Mouse (Mus musculus): ENCODE measurements at regions not wholly inside any gene's neighbourhood (a gene's known extent, or its start where the extent isn't known, plus 50 kb on each side); places are given as distances from the start of the nearest gene placed in this dataset.

DNA sequence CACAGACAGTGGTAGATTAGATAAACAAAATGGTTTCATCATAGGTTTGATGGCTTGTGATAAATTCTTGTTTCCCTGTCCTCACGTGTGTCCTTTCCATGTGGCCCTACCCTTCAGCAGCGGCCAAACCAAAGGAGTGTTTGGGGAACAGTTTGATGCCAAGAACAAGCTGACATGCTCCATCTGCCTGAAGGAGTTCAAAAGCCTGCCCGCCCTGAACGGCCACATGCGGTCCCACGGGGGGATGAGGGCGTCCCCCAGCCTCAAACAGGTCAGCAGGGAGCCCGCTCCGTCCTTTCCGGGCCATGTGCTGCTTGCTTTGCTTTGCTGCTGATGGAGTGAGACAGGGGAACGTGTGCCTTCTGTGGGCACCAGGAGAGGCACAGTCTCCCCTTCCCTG lies 51.0 kb upstream of the Mrps10 start:
- DNase-seq (ENCODE audit: low read depth) = no peak

DNA sequence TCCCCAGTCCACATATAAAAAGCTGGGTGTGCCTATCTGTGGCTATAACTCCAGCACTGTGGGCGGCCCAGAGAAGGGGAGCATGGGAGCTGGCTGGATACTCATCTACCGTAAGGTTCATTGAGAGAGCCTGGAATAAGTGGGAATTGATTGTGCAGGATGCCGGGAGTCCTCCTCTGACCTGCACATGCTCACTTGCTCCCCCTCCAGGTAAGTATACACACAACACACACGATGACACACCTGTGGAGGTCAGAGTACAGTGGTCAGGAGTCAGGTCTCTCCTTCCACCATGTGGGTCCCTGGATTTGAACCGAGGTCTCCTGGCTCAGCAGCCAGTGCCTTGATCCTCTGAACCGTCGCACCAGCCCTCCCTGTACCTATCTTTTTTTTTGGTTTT lies 55.5 kb upstream of the Mrps10 start:
- DNase-seq (ENCODE audit: low read depth) = no peak

DNA sequence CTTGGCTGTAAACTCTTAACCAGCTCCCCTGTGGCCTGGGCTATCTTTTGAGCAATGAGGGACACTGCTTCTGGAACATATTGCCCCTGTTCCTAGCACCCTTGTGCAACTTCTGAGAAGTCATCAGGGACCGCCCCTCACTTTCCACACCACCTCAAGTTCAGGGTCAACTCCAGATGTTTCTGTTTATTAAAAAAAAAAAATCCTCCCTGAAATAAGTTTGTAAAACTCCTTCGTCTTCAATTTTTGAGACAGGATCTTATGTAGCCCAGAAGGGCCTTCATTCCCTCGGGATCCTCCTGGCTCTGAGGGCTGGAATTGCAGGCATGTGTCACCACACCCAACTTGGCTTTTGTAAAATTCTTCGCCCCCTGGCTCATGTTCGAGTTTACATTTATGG lies 57.4 kb upstream of the Mrps10 start:
- DNase-seq (ENCODE audit: low read depth) = no peak

DNA sequence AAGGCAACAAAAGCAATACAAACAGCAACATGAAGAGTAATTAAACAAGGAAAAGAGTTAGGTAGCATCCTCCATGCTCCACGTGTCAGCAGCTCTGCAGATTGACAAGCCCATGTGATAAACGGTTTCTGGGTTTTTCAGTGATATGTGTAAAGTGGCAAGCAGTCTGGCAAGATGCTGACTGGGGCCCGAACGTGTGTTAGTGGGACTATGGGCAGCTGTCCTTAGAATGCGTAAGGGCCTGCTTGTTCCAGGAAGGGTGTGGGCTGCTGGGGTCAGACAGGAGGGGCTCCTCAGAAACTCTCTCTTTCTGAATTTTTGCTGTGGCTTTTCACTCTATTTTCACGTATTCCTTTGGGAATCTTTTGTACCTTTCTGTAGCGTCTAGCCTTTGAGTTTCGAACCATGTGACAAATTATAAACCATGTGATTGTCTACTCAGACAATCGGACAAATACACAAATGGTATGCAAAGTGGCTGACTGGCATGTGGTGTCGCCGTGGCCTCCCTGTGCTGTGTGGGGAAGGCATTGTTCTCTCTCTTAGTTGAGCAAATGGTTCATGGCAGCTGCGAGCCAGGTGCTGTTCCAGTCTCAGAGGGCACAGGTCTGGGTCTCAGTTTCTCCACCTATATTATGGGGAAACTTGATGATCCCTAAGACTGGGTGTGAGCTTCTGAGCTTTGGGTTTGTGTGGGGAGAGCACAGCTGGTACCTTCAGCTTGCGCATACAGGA lies 62.5 kb upstream of the Mrps10 start:
- no peak for DNase-seq (ENCODE audit: low read depth)

DNA sequence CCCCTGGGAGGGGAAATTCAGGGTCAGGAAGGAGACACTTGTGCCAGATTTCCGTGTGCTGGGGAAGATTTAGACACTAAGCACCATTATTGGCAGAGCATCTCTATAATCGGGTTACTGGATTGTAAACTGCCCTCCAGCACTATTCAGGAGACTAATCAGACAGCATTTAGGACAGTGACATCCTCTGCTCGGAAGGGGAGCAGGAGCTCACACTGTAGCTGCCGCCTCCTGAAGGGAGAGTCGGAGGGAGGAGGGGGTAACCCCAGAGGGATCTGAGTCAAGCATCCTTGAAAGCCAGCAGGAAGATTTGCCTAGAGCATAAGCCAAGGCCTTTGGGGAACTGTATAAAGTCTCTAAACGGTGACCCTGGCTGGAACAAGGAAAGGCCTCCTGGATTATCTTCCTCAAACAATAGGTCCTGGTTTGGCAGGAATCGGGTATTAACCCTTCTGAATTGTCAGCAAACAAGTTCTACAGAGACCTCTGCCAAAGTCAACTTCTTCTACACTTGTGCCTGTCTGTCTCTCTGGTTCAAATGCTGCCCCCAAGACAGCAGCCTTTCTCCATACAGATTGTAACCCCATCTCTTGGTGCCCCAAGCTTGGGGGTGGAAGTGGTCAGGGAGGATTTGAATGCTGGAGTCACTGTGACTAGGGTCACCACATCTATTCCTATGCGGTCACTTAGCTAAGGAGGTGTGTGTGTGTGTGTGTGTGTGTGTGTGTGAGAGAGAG lies 64.1 kb upstream of the Mrps10 start:
- no peak for DNase-seq (ENCODE audit: low read depth)

DNA sequence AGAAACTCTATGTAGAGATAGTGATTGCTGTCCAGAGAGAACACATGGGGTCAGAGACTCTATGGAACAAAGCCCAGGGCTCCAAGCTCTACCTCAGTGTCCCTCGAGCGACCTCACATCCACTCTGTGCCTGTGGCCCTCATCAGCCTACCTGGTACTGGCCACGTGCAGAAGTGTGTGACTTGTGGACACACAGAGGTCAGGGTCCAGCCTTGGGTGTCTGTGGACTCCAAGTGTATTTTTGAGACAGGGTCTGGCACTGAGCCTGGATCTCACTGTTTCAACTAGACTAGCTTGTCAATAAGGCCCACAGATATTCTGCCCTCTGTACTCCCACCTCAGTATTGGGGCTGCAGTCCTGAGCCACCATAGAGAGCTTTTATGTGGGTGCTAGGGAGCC lies 65.1 kb upstream of the Mrps10 start:
- no peak for DNase-seq (ENCODE audit: low read depth)

DNA sequence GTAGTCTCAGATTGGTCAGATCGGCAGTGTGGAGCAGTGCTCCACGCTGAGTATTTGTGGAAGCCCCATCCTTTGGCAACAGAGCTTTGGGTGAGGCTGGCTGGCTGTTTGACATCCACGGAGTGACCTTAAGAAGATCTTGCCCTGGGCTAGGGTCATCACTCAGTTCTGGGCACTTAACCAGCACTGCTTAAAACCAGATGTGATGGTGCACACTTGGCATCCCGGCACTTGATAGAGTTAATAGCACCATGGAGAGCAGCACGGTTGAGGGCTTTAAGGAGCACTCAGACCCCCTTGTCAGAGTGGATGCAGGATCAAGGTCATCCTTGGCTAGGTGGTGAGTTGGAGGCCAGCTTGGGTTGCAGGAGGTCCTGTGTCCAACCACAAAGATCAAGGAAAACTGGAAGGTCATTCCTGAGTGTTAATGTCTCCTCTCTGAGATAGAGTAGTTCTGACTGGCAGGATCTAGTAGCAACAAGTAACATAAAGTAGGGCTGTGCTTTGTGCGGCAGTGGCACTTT lies 70.2 kb upstream of the Mrps10 start:
- no peak for DNase-seq (ENCODE audit: low read depth)

DNA sequence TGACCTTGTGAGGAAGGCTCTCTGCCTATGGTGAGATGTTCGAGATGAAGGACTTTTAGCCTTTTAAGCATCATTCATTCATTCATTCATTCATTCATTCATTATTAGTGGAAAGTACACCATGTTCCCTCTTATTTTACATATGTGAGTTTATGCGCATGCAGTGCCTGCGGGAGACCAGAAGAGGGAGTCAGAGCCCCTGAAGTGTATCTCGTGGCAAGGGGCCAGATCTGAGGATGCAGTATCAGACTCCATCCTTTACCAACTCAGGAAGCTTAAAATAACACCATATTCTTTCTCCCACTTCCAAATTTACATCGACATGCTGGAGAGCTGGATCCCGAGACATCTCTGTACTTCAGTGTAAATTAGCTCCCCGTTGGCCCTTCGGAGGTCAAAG lies 70.7 kb upstream of the Mrps10 start:
- DNase-seq (ENCODE audit: low read depth) = no peak

DNA sequence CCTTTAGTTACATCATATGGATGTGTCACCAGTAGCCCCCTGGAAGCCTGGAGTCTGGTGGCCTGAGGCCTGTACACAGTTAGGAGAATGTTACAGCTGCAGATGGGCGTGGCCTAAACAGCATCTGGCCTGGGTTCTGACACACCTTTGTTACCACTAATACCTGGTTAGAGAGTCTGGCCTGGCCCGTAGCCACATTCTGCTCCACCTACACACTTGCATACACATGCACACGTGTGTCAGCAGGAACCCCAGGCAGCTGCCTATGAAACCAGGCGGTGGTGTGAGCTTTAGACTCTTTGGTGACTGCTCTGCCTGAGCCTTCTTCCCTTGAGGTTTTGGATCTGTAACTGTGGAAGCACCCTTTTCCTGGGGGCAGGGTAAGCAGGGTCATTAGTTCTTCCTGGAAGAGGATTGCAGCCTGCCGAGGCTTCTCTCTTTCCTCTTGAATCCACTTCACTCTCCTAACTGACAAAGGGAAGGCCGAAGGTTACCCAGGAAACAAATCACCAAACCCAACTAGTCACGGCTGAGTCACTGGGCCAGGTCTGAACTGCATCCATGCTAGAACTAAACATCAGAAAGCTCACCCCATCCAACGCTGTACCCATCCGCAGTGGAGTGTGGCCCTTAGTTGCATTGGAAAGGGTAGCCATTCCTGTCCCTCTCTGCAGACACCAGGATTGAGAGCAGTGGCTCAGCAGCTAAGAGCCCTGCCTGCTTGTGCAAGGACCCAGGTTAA lies 71.8 kb upstream of the Mrps10 start:
- DNase-seq (ENCODE audit: low read depth) = no peak

DNA sequence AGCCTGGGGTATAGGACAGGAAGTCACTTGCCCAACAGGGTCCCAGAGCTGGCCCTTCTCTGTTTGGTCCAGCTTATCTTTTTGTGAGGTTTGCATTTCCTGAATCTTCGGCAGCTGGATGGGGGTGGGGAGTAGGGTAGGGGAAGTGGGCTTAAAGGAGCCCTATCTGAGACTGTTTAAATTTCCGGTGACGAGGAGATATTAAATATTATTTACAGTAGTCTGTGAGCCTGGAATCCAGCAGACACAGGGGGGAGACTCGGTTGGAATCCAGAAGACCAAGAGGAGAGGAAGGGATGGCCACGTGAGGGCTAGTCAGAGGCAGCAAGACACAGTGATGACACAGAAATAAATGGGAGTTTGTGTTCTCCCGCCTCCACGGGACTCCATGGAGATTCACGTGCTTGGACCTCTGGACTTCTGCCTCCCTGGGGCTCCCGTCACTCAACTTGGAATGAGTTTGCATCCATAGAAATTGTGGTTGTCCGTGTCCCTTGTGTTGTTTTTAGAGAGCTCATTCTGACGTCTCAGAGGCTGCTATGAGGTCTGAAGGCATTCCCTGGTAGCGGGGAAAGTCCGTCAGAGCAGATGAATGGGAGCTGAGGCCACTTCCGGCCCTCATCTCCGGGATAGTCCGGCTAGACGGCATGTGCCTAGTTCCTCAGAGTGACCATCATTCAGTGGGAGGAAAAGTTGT lies 73.2 kb upstream of the Mrps10 start:
- no peak for DNase-seq (ENCODE audit: low read depth)

DNA sequence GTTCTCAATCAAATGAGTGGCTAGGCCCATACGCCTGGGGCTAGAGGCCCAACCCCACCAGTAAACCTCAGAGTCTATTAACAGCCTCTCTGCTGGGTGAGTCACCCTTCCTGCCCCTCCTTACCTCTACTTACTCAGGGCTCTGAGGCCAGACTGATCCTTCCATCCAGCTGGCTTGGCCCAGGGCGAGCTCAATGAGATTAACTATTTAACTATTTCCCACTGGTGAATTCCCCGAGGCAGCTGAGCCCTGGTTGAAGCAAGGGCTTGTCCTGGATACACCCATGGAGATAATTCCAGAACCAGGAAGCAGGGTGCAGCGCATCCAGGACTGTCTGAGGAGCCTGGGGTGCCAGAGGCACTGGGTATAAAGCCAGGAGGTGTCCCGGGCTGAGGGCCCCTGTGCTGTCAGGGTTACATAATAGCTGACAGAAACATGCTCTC lies 74.6 kb upstream of the Mrps10 start:
- DNase-seq (ENCODE audit: low read depth) = peak; percentile 84

DNA sequence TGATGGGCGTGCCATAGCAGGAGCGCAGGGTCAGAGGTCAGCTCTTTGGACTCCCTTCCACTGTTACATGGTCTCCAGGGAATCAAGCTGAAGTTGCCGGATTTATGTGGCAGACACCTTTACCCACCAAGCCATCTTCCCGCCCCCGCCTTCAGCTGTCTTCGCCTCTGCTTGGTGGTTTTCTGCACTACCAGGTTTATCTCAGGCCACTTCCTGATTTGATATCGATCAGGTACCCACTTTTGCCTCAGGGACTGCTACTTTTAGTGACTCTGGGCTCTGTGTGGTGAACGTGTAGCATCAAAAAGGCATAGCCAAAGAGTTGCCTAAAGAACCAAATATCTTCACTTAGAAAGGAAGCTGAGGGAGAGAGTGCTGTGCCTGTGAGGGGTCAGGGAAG lies 75.5 kb upstream of the Mrps10 start:
- DNase-seq (ENCODE audit: low read depth) = no peak

DNA sequence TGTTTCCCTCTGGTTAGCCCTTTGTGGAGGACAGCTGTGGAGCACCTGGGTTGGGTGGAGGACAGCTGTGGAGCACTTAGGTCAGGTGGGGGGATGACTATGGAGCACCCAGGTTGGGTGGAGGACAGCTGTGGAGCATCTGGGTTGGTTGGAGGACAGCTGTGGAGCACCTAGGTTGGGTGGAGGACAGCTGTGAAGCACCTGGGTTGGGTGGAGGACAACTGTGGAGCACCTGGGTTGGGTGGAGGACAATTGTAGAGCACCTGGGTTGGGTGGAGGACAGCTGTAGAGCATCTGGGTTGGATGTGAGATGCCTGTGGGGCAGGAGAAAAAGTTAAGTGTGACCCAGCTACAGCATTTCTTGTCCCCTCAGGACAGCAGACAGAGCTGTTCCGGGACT lies 77.1 kb upstream of the Mrps10 start:
- DNase-seq (ENCODE audit: low read depth) = no peak

DNA sequence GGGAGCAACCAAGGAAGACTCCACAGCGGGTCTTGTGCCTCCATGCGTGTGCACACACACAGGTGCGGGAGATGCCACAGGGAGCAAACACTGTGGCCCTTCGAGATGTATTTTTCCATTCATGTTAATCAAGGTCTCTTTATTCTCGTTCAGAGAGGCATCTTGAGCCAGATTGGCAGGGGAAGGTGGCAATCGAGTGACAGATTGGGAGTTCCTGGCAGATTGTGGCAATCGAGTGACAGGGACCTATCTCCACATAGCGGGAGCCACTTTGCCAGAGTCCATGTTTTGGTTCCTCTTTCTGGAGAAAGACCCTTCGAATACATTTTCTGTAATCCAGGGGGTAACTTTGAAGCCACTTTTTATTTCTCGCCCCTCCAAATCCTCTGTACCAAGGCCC lies 83.1 kb upstream of the Mrps10 start:
- no peak for DNase-seq (ENCODE audit: low read depth)

DNA sequence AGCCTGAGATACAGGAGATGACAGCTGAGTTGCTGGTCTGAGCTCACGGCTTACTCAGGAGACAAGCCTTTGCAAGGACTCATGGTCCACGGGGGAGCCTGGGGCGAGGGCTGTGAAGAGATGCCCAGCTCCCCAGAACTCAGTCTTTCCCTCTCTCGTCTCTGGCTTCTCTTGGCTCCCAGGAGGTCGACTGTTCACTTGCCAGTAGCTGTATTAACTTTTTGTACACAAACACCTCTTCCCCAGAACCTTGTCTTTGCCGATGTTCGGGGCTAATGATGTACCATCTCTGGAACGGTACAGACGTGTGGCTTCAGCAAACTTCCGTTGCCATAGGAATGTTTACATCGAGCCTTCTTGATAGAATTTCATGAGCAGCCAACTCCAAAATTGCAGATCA lies 84.5 kb upstream of the Mrps10 start:
- DNase-seq (ENCODE audit: low read depth) = no peak

DNA sequence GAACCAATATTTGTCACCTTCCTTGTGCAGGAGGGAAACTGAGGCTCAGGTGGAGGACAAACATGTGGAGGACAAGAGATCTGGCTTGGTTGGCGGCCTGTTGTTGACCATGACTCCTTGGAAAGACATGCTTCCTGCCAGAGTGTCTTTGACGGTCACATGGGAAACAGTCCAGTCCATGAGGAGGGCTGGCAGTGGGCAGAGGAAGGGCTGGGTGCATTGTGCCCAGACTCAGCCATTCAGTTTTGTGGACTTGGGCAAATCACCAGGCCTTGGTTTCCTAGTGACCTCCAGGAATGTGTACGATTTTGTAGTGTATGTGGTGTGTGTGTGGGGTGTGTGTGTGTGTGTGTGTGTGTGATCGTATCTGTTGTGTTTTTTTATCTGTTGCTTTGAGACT lies 85.5 kb upstream of the Mrps10 start:
- no peak for DNase-seq (ENCODE audit: low read depth)

DNA sequence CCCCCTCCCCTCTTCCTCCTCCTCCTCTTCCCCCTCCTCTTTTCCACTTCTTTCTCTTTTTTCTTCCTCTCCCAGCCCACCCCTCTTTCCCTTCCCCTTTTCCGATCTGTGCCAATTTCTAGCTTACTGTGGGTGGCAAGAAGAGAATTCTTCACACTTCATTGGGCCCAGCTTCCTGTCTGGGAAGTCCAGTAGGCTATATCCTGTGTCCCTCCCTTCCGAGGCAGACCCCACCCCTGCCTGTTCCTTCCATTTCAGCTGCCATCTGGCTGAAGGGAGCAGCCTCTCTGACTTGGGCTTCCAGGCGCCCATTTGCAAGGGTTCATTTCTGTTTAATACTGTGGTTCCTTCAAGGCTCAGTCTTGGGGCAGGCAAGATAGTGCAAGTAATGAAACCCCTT lies 86.2 kb upstream of the Mrps10 start:
- DNase-seq (ENCODE audit: low read depth) = no peak

DNA sequence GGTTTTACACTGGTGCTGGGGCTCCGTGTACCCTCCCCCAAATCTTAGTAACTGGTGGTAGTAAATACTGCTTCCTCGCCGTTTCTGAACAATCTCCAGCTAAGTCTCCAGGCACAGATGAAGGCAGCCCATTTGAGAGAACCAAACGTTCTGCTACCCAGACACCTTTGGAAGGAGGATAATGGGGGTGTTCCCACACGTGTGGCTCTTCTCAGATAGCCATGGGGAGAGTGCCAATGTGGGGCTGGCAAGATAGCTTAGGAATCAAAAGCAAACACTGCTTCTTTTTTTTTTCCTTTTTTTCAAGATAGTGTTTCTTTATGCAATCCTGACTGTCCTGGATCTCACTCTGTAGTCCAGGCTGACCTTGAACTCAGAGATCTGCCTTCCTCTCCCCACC lies 90.8 kb upstream of the Mrps10 start:
- DNase-seq (ENCODE audit: low read depth) = no peak

DNA sequence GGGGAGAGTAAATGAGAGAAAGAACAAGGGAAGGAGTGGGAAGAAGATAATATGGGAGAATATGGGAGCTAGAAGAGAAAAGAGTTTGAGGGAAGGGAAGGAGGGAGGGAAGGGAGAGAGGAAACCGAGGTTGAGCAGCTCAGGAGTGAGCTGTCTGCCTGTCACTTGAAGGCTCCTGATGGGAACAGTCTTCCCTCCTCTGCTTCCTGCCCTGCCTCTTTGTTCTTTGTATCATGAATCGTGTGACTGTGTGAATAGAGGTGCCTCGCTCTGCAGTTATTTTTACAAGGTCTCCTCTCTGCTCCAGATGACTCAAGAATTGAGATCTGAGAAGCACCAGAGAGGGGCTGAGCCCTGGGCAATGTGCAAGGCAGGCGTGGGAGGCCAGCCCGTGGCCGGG lies 92.0 kb upstream of the Mrps10 start:
- DNase-seq (ENCODE audit: low read depth) = no peak

DNA sequence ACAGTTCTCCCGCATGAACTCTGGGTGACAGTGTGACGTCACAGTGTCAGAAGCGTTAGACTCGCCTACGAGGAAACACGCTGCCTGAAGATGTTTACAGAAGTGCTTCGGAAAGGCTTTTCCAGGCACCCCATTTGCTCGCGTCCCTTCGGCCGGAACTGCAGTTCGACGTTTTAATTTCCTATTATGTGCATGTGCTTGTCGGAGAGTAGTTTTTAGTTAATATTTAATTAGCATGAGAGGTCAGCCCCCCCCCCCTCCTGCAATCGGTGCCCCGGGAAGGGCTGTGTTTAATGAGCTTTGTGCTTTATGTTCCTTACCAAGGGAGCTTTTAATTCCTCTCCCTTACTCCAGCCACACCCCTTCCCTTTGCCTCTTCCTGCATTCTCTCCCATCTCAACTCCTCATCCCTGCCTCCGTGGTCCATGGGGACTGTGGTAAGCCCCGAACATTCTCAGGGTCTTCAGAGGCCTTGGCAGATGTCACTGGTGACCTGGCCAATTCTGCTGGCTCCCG lies 92.8 kb upstream of the Mrps10 start:
- no peak for DNase-seq (ENCODE audit: low read depth)

DNA sequence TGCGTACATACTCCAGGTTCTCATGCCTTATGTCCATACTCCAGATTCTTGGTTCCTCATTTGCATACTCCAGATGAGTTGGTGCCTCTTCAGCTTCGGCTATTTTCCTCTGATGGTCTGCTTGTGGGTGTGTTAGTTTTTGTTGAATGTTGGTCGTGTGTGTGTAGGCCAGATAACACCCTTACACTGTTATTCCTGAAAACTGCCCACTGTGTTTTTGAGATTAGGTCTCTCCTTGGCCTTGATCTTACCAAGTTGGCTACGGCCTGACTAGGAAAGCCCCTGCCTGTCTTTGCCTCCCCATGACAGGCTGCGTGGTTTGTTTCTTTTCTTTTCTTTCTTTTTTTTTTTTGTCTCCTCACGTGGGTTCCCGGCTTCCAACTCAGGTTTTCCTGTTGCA lies 95.4 kb upstream of the Mrps10 start:
- DNase-seq (ENCODE audit: low read depth) = no peak
